In genomic region chr6:135375818-135376217, GRCm38 (mm10) we compare ENCODE assay signal across 25 mouse cellular contexts. TPM values are rescaled to one million over a fixed set of nuclear protein-coding genes. Genes with fewer than 3 reads are reported as not detected.
A peak's percentile ranks its signal among the peaks of the same experiment; 100 is the strongest.
DNase-seq lines count a peak whose midpoint lies in the region; ATAC-seq and TF ChIP-seq lines count a peak whose summit lies in the region.
"Had no signal": no experiment of that assay in that cellular context is flagged by ENCODE, and none has a peak within 500 bp of the region (broad histone marks: within the 10 kb centered on the region; RNA-seq: fewer than 3 reads in every experiment).

No protein-coding gene starts in this region.

- H3K9ac ChIP-seq in forebrain, embryonic 13.5 days: no peak overlapping the region
- no peak overlapping the region for H3K9ac ChIP-seq in forebrain, embryonic 14.5 days (ENCODE audit: low read length)
- no peak overlapping the region for H3K9ac ChIP-seq in stomach, embryonic 15.5 days
- H3K9ac ChIP-seq in stomach, postnatal 0 days (ENCODE audit: low read length): no peak overlapping the region
- H3K9ac ChIP-seq in neural tube, embryonic 15.5 days (replicated peaks): no peak overlapping the region
- H3K9ac ChIP-seq: heart, embryonic 15.5 days; kidney, embryonic 15.5 days; liver, embryonic 15.5 days; lung, embryonic 15.5 days had no signal

- ATAC-seq in forebrain, embryonic 13.5 days: 0 out of 2 replicates have a peak, but pooled peaks have one; percentile 16
- ATAC-seq in forebrain, embryonic 14.5 days: no peak
- no peak for ATAC-seq in stomach, embryonic 15.5 days (ENCODE audit: insufficient read depth, low FRiP score, low read depth)
- no peak for ATAC-seq in stomach, postnatal 0 days (ENCODE audit: low FRiP score, low TSS enrichment)
- ATAC-seq in neural tube, embryonic 15.5 days (ENCODE audit: low FRiP score): peak; percentile 76
- ATAC-seq: CD4-positive, CD25-positive, alpha-beta regulatory T cell, adult 4 months; intestine, embryonic 16.5 days had no signal

- no peak for DNase-seq in forebrain, embryonic 14.5 days (ENCODE audit: low spot score)
- no peak for DNase-seq in layer of hippocampus, adult 2 months (ENCODE audit: low spot score in 2 of 2)
- DNase-seq in layer of hippocampus, postnatal 36 days: no peak
- no peak for DNase-seq in stomach, postnatal 0 days (ENCODE audit: low spot score)
- DNase-seq in adrenal gland, postnatal 14 days: no peak
- DNase-seq: adrenal gland, postnatal 25 days; cerebellum, adult 9-10 months; gastrocnemius, postnatal 36 days; kidney, postnatal 36 days; liver; lung, postnatal 36 days; right cerebral cortex, adult 18-20 months; right cerebral cortex, postnatal 4 days; thymus, adult 18-20 months; thymus, postnatal 4 days had no signal

- H3K4me2 ChIP-seq in forebrain, embryonic 13.5 days: no peak overlapping the region
- H3K4me2 ChIP-seq in forebrain, embryonic 14.5 days (ENCODE audit: low read length): no peak overlapping the region
- H3K4me2 ChIP-seq in stomach, embryonic 15.5 days: no peak overlapping the region
- no peak overlapping the region for H3K4me2 ChIP-seq in stomach, postnatal 0 days (replicated peaks; ENCODE audit: low read depth)
- no peak overlapping the region for H3K4me2 ChIP-seq in neural tube, embryonic 15.5 days
- H3K4me2 ChIP-seq: heart, embryonic 15.5 days; kidney, embryonic 15.5 days; liver, embryonic 15.5 days; lung, embryonic 15.5 days had no signal

- H3K4me1 ChIP-seq in forebrain, embryonic 13.5 days: peaks cover 18% of the 10 kb centered on the region
- H3K4me1 ChIP-seq in forebrain, embryonic 14.5 days (ENCODE audit: control insufficient read depth, insufficient read depth, low read length): peaks cover 8% of the 10 kb centered on the region
- peaks cover 21% of the 10 kb centered on the region for H3K4me1 ChIP-seq in stomach, embryonic 15.5 days
- no peaks in the 10 kb centered on the region for H3K4me1 ChIP-seq in stomach, postnatal 0 days (replicated peaks; ENCODE audit: control insufficient read depth, insufficient read depth)
- H3K4me1 ChIP-seq in neural tube, embryonic 15.5 days: peaks cover 29% of the 10 kb centered on the region
- H3K4me1 ChIP-seq: liver, embryonic 15.5 days had no signal

- H3K27ac ChIP-seq in forebrain, embryonic 13.5 days: no peak overlapping the region; the same call in 1 of the 2 replicates
- H3K27ac ChIP-seq in forebrain, embryonic 14.5 days (ENCODE audit: low read depth, low read length): no peak overlapping the region
- H3K27ac ChIP-seq in layer of hippocampus, adult 2 months: peak overlapping the region; percentile 62; the same call in 1 of the 2 replicates
- H3K27ac ChIP-seq in stomach, embryonic 15.5 days: 0 out of 2 replicates have a peak overlapping the region, but pooled peaks have one; percentile 18
- no peak overlapping the region for H3K27ac ChIP-seq in stomach, postnatal 0 days (replicated peaks)
- H3K27ac ChIP-seq in neural tube, embryonic 15.5 days (replicated peaks): peak overlapping the region; percentile 39; the same call in 1 of the 2 replicates
- H3K27ac ChIP-seq: heart, embryonic 15.5 days; kidney, embryonic 15.5 days; liver, embryonic 15.5 days; lung, embryonic 15.5 days had no signal

- TF ChIP-seq EP300 in stomach, postnatal 0 days (optimal IDR thresholded peaks at IDR 0.05): no peak

- no peaks in the 10 kb centered on the region for H3K27me3 ChIP-seq in forebrain, embryonic 13.5 days
- H3K27me3 ChIP-seq in forebrain, embryonic 14.5 days (replicated peaks; ENCODE audit: control insufficient read depth, insufficient read depth, low read length): no peaks in the 10 kb centered on the region
- H3K27me3 ChIP-seq in stomach, embryonic 15.5 days (replicated peaks): no peaks in the 10 kb centered on the region
- H3K27me3 ChIP-seq in stomach, postnatal 0 days (ENCODE audit: control insufficient read depth, insufficient read depth, low read length): no peaks in the 10 kb centered on the region
- H3K27me3 ChIP-seq in neural tube, embryonic 15.5 days (replicated peaks): no peaks in the 10 kb centered on the region; the same call in 1 of the 2 replicates
- H3K27me3 ChIP-seq: heart, embryonic 15.5 days; kidney, embryonic 15.5 days; lung, embryonic 15.5 days had no signal

- TF ChIP-seq CTCF in layer of hippocampus, adult 2 months (conservative IDR thresholded peaks at IDR 0.05): no peak
- TF ChIP-seq CTCF in stomach, postnatal 0 days (IDR thresholded peaks at IDR 0.05; ENCODE audit: low read depth): no peak

- no peak overlapping the region for H3K4me3 ChIP-seq in forebrain, embryonic 13.5 days
- H3K4me3 ChIP-seq in forebrain, embryonic 14.5 days (ENCODE audit: low read depth, low read length): no peak overlapping the region
- H3K4me3 ChIP-seq in layer of hippocampus, adult 2 months: no peak overlapping the region
- H3K4me3 ChIP-seq in stomach, embryonic 15.5 days (replicated peaks): no peak overlapping the region
- H3K4me3 ChIP-seq in stomach, postnatal 0 days (ENCODE audit: low read depth, low read length): no peak overlapping the region
- no peak overlapping the region for H3K4me3 ChIP-seq in neural tube, embryonic 15.5 days (replicated peaks)
- H3K4me3 ChIP-seq: heart, embryonic 15.5 days; kidney, embryonic 15.5 days; liver, embryonic 15.5 days; lung, embryonic 15.5 days; megakaryocyte, embryonic 14.5 days had no signal

- H3K9me3 ChIP-seq in forebrain, embryonic 13.5 days (replicated peaks): no peaks in the 10 kb centered on the region
- no peaks in the 10 kb centered on the region for H3K9me3 ChIP-seq in forebrain, embryonic 14.5 days (replicated peaks; ENCODE audit: control insufficient read depth, low read length)
- no peaks in the 10 kb centered on the region for H3K9me3 ChIP-seq in stomach, embryonic 15.5 days
- H3K9me3 ChIP-seq in stomach, postnatal 0 days (ENCODE audit: control insufficient read depth, low read length): no peaks in the 10 kb centered on the region
- no peaks in the 10 kb centered on the region for H3K9me3 ChIP-seq in neural tube, embryonic 15.5 days (replicated peaks)
- H3K9me3 ChIP-seq: heart, embryonic 15.5 days; kidney, embryonic 15.5 days; liver, embryonic 15.5 days; lung, embryonic 15.5 days; megakaryocyte, embryonic 14.5 days had no signal

- no peaks in the 10 kb centered on the region for H3K36me3 ChIP-seq in forebrain, embryonic 13.5 days (ENCODE audit: poor library complexity, severe bottlenecking)
- H3K36me3 ChIP-seq in forebrain, embryonic 14.5 days (ENCODE audit: control insufficient read depth, insufficient read depth, low read length): no peaks in the 10 kb centered on the region
- peaks cover 21% of the 10 kb centered on the region; the same call in 1 of the 2 replicates for H3K36me3 ChIP-seq in stomach, embryonic 15.5 days
- H3K36me3 ChIP-seq in stomach, postnatal 0 days (ENCODE audit: control insufficient read depth, insufficient read depth, low read length): peaks cover 10% of the 10 kb centered on the region
- H3K36me3 ChIP-seq in neural tube, embryonic 15.5 days: no peaks in the 10 kb centered on the region
- H3K36me3 ChIP-seq: liver, embryonic 15.5 days had no signal

- WGBS in forebrain, embryonic 13.5 days: 52% methylated on average over 5 of the region's 5 CpGs
- 43% methylated on average over 5 of the region's 5 CpGs for WGBS in forebrain, embryonic 14.5 days
- 67% methylated on average over 5 of the region's 5 CpGs for WGBS in stomach, embryonic 15.5 days
- 59% methylated on average over 5 of the region's 5 CpGs for WGBS in stomach, postnatal 0 days
- WGBS in neural tube, embryonic 15.5 days: 39% methylated on average over 5 of the region's 5 CpGs

RNA-seq across cellular contexts. Expression of gene Emp1, which starts 13.5 kb away (rescaled TPM):
- 3.9 and 5.0 TPM in 2 replicates for polyA plus RNA-seq in forebrain, embryonic 13.5 days (2015; fragmentation: Nextera tagmentation; extraction: Ambion mirVana)
- polyA plus RNA-seq in forebrain, embryonic 14.5 days (2014; fragmentation: Nextera tagmentation; extraction: Ambion mirVana): 3.4 and 3.5 TPM in 2 replicates
- total RNA-seq in layer of hippocampus, adult 2 months (2021): 1 to 10 TPM; 2.0 to 2.8 TPM
- 1 to 10 TPM; 2.1 to 2.5 TPM for total RNA-seq in layer of hippocampus, postnatal 36 days (2021)
- polyA plus RNA-seq in stomach, embryonic 15.5 days (2015; fragmentation: Nextera tagmentation; extraction: Ambion mirVana): 77.5 and 112 TPM in 2 replicates
- polyA plus RNA-seq in stomach, postnatal 0 days (2015; fragmentation: Nextera tagmentation; extraction: Ambion mirVana): 88.1 and 105 TPM in 2 replicates
- polyA plus RNA-seq in neural tube, embryonic 15.5 days (2015; fragmentation: Nextera tagmentation; extraction: Ambion mirVana): 12.3 and 19.4 TPM in 2 replicates
- total RNA-seq in adrenal gland, postnatal 14 days (2021): 56.4 and 62.6 TPM in 2 replicates

Comparison
In these comparisons a context has a peak if more than half of its experiments do, and no peak if none do; other contexts are left out.
1. ATAC-seq: peak in forebrain, embryonic 13.5 days (single experiment) and neural tube, embryonic 15.5 days (single experiment); none in forebrain, embryonic 14.5 days (single experiment), stomach, embryonic 15.5 days (single experiment) and stomach, postnatal 0 days (single experiment).
2. H3K27ac ChIP-seq: peak in layer of hippocampus, adult 2 months (single experiment), stomach, embryonic 15.5 days (single experiment) and neural tube, embryonic 15.5 days (single experiment); none in forebrain, embryonic 13.5 days (single experiment), forebrain, embryonic 14.5 days (single experiment) and stomach, postnatal 0 days (single experiment).